Mouse (Mus musculus) E14TG2a.4 (cell line): ENCODE results near the gene Zfp428.

Experiments
- CTCF ChIP-seq: conservative IDR thresholded peaks from 2 replicates; pipeline ENCODE4 v1.5.1; 2014; ENCODE audit warnings: low read length
- POU5F1 ChIP-seq: IDR thresholded peaks from 2 replicates; pipeline ENCODE4 v1.6.1; 2014; ENCODE audit warnings: low read length, borderline replicate concordance

DNA sequence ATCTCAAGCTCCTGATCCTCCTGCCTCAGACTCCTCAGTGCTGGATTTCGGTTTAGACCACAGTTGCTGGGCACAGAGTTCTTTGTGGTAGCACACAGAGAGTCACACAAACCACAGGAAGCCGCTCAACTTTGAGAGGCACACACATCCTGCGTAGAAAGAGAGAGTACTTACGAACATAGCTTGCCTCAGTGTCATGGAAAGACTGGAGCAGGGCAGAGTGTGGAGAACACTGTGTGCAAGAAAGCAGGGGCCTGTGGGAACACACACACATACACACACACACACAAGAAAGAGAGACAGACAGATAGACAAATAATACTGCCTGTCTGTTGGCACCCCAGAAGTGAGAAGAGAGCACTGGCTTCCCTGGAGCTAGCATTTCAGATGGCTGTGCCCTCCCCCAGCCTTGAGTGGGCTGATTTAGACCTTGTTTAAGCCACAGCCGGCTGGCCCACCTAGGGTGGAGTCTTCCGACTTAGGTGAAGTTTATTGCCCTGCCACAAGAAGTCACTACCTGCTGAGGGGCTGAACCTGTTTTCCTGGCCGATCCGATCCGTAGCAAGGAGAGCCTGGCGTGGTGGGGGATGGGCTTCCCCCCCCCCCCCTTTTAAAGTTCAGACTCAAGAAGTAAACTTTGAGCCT is 49.0 kb upstream of the Zfp428 start:
- TF ChIP-seq CTCF (no peak), POU5F1 (no peak)
